Mouse (Mus musculus) cerebellum, adult 9-10 months (tissue): ENCODE measurements around the gene Kcnq2.
A peak's percentile ranks its signal among the peaks of the same experiment; 100 is the strongest.

Experiments used
- DNase-seq: peaks from one replicate; pipeline ENCODE4 v3.0.0; 2022

Kcnq2 gene

DNA sequence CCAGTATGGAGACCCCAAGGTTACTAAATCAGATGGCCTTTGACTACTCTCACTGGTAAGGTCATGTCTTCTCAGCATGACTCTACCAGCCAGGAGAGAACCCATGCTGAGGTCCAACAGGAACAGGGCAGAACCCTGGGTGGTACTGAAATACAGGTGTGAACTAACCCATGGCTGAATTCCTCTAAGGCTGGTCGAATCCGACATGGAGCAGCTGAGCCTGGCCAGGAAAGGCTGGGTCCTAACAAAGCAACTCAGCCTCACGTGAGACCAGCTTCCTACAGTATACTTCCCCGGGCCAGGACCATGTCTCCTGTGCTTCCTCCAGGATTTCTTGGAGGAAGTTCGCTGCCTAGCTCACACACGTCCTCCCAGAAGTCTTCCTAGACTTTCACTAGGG is 98.5 kb downstream of the Kcnq2 start:
- no peak for DNase-seq

DNA sequence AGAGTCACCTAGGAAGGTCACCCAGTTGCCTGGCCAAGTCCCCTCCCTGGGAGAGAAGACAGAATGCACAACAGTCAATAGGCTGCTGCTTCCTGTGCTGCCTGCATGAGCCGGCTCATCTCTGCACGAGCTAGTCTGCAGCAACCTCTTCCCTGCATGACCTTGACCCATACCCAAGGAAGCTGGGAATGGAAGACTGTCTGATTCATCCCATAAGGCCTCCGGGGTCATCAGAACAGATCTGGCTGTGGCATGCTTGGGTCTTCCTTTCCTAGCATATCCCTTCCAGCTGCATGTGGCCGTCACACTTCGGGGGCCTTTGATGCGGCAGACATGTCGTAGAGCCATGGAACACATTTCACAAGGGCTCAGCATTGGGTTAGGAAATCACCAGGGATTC is 99.9 kb downstream of the Kcnq2 start:
- DNase-seq, result no peak

DNA sequence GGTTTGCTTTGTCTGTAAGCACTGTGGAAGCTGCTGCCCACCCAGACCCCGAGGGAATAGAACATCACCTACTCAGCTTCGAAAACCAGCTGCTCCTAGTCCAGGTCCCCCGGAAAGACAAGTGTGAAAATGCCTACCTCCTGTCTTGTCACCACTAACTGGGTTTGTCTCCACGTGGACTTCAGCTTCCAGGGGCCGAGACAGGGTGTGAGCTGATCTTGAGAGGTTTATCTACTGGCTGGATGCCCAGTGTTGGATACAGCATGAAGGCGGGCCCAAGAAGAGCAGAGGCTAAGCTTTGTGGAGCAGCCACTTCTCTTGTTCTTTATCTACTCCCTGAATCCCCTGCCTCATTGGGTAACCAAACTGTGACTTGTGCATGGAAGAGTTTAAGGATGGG is 101.8 kb downstream of the Kcnq2 start:
- no peak for DNase-seq

GRCm38 (mm10) chr2:181032407-181032806 is 102.7 kb downstream of the Kcnq2 start:
- DNase-seq, result peak; percentile 81

DNA sequence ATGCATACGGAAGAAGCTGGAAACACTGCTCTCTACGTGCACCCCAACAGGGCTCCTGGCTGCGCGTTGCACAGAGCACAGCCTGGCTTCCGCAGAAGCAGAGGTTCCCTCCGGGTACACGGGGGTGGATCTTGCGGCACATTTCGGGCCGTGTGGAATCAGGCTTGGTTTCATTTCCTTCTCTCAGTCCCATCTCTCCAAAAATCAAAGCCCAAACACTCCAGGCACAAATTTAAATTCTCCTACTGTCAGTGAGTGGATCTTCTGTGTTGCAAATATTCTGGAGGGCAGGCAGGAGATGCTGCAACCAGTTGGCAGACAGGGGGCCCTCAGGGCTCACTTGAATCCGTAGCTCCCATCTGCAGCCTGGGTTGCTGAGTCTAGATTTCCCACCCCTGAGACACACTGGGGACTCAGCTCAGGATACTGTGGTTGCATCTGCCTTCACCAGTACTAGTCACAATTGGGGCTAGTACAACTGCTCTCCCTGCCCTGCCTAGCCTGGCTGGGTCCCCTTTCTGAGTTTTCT is 103.6 kb downstream of the Kcnq2 start:
- no peak for DNase-seq
